Mouse (Mus musculus): ENCODE results near the gene Gzma.

The Gzma gene

DNA sequence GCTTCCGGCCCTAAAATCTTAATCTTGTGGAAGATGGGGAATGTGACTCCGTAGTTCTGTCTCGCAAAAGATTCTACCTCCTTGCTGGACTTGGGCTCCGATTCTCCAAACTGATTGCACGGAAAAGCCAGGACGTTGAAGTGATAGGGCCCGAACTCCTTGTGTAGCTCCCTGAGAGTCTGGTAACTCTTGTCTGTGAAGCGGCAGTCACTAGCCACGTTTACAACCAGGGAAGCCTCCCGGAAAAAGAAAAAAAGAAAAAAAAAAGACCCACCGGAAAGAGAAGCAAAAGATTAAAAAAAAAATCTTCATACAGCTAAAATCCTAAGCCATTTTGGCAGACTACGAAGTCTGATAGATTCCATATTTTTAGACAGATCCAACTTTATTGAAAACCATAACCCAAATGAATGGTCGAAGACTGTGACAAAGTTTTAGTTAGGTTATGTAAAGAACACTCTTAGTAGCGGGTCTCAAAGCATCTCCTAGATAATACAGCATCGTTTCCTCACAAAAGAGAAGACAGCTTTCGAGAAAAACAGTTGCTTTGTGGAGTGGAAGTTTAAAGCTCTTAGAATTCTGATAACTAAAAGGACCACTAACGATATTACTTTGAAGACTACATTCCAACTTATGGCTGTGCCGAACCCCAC, 55.2 kb downstream of the Gzma start:
- DNase-seq (ENCODE audit: low spot score) = no peak

DNA sequence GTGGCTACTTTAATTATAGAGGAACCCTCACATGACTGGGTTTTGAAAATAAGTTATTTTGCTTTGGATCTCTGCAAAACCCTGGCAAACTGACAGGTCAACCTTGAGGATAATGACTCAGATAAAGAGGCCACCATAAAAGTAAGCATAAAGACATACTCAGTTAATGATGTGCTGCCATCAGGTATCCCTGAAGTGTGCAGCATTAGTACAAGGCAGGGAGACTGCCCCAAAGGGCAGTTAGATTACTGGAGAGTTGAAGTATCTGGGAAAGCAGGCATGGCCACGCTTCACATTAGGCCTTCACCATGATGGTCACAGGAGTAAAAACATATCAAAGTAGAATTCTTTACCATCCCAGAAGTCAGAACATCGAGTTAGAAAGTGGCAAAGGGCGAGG, 55.9 kb downstream of the Gzma start:
- no peak for DNase-seq (ENCODE audit: low spot score)

Measured in c-Kit-positive CD71-positive TER-119-positive erythroid progenitor cells, embryonic 14.5 days (primary cell).